Mouse (Mus musculus) liver, embryonic 11.5 days (tissue): ENCODE measurements around the gene Eepd1. TPM values are rescaled to one million over a fixed set of nuclear protein-coding genes. Genes with fewer than 3 reads are reported as not detected.
A peak's percentile ranks its signal among the peaks of the same experiment; 100 is the strongest.

Experiments
- ATAC-seq: fragments of 200-750 bp; cut with Nextera tagmentation; replicated peaks from 2 replicates; pipeline ENCODE4 v1.8.0; 2017; ENCODE audit warnings: moderate number of reproducible peaks, mild to moderate bottlenecking, moderate TSS enrichment, moderate library complexity; ENCODE audit not compliant: low FRiP score
- DNase-seq: peaks from one replicate; pipeline ENCODE4 v3.0.0-alpha.2; 2017; ENCODE audit warnings: low spot score
- H3K27ac ChIP-seq: fragments of 300-500 bp; sonication (generic); 2 replicates; pipeline ENCODE4 v1.5.1; 2014; ENCODE audit warnings: mild to moderate bottlenecking, low read depth, low read length, control low read depth
- H3K27me3 ChIP-seq: fragments of 300-500 bp; sonication (generic); replicated peaks from 2 replicates; pipeline ENCODE4 v1.6.1; 2014; ENCODE audit warnings: low read length, mixed read lengths; ENCODE audit not compliant: control insufficient read depth, insufficient read depth
- H3K36me3 ChIP-seq: fragments of 300-500 bp; sonication (generic); 2 replicates; pipeline ENCODE4 v1.6.1; 2014; ENCODE audit warnings: mild to moderate bottlenecking, low read length, moderate library complexity, mixed read lengths; ENCODE audit not compliant: control insufficient read depth, insufficient read depth
- H3K4me1 ChIP-seq: fragments of 300-500 bp; sonication (generic); replicated peaks from 2 replicates; pipeline ENCODE4 v1.6.1; 2014; ENCODE audit warnings: low read length, mixed read lengths; ENCODE audit not compliant: control insufficient read depth, insufficient read depth
- H3K4me2 ChIP-seq: fragments of 300-500 bp; sonication (generic); 2 replicates; pipeline ENCODE4 v1.6.1; 2014; ENCODE audit warnings: mild to moderate bottlenecking, control low read depth, moderate library complexity
- H3K4me3 ChIP-seq: fragments of 300-500 bp; sonication (generic); 2 replicates; pipeline ENCODE4 v1.5.1; 2014; ENCODE audit warnings: low read depth, low read length, control low read depth
- H3K9ac ChIP-seq: fragments of 300-500 bp; sonication (generic); 2 replicates; pipeline ENCODE4 v1.6.1; 2014; ENCODE audit warnings: low read depth, low read length, control low read depth
- H3K9me3 ChIP-seq: fragments of 300-500 bp; sonication (generic); 2 replicates; pipeline ENCODE4 v1.6.1; 2016; ENCODE audit warnings: low read length, inconsistent platforms, mixed read lengths; ENCODE audit not compliant: control insufficient read depth
- WGBS: fragments of 180-500 bp; shearing (Covaris S2); extraction: QIAGEN DNeasy Blood & Tissue Kit; methylation state at CpG from one replicate; pipeline ENCODE4 v1.1.7; 2014; 5-methylcytosine and 5-hydroxymethylcytosine counted together
- polyA plus RNA-seq: library from polyadenylated mRNA; unstranded; fragments of >200 nt; fragmentation: Nextera tagmentation; extraction: Ambion mirVana; gene quantifications from 2 replicates; pipeline ENCODE4 v1.2.1, GENCODE M21; 2014

The Eepd1 gene
- polyA plus RNA-seq, 1 experiment from 2014 or later = 9.4 TPM

DNA sequence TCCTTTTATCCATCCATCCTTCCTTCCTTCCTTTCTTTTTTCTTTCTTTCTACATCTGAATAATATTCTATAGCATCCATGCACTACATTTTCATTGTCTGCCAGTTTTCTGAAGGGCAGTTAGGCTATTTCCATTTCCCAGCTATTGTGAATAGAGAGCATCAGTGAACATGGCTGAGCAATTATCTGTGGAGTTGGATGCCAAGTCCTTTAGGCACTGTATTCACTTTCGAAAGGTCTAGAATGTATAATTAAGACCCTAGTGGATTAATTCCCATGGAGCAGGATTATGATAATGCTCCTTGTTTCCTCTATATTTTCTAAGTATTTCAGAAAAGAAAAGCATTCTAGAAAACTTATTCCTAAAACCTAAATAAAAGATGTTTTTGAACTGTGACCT lies 50.3 kb downstream of the Eepd1 start:
- no peak overlapping the region for H3K4me3 ChIP-seq
- DNase-seq (no peak), ATAC-seq (no peak)
- H3K27me3 ChIP-seq = no peaks in the 10 kb centered on the region
- no peaks in the 10 kb centered on the region for H3K9me3 ChIP-seq
- WGBS = 88% methylated on average over 1 of the region's 1 CpGs
- H3K4me2 ChIP-seq = no peak overlapping the region
- no peak overlapping the region for H3K9ac ChIP-seq
- no peaks in the 10 kb centered on the region for H3K36me3 ChIP-seq
- no peaks in the 10 kb centered on the region for H3K4me1 ChIP-seq
- H3K27ac ChIP-seq = no peak overlapping the region

DNA sequence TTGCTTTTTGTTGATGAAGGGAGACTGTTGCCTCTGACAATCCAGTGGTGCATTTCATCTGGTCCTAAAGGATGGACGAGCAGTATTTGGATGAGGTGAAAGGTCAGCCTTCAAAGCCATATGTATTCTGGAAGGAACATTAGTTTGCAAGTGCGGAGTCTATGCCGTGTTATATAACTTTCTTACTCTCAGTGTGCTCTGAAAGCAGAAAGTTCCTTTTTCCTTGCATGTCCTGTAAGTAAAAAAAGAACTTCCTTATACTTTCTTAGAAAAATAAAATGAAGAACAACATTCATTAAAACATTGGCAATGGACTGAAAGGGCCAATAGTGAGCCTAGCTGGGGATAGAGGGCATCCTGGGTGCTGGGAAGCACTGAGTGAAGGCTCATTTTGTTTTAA lies 50.8 kb downstream of the Eepd1 start:
- ATAC-seq = no peak
- 57% methylated on average over 3 of the region's 3 CpGs for WGBS
- no peak overlapping the region for H3K4me2 ChIP-seq
- no peak overlapping the region for H3K27ac ChIP-seq
- no peaks in the 10 kb centered on the region for H3K9me3 ChIP-seq
- H3K36me3 ChIP-seq = no peaks in the 10 kb centered on the region
- H3K27me3 ChIP-seq = no peaks in the 10 kb centered on the region
- no peaks in the 10 kb centered on the region for H3K4me1 ChIP-seq
- no peak for DNase-seq
- no peak overlapping the region for H3K9ac ChIP-seq
- no peak overlapping the region for H3K4me3 ChIP-seq

DNA sequence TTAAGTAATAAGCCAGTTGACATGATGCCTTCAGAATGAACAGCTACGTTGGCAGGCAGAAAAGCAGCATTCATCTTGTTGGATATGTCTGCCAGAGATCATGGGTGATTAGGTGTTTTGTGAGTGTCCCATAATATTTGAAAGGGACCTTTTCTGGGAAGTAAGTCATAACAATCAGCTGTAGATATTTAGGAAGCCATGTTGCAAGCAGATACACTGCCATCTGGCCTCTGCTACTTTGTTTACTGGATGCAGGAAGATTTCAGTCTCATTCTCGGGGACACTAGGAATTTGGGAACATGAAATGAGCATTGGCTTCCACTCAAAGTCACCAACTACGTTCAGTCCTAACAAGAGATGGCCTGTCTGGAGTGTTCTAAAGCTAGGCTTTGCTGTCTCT lies 54.1 kb downstream of the Eepd1 start:
- DNase-seq = no peak
- H3K9me3 ChIP-seq = no peaks in the 10 kb centered on the region
- H3K4me1 ChIP-seq = no peaks in the 10 kb centered on the region
- no peak overlapping the region for H3K4me3 ChIP-seq
- no peak for ATAC-seq
- no peak overlapping the region for H3K9ac ChIP-seq
- H3K27me3 ChIP-seq = no peaks in the 10 kb centered on the region
- H3K4me2 ChIP-seq = no peak overlapping the region
- 81% methylated on average over 3 of the region's 3 CpGs for WGBS
- no peak overlapping the region for H3K27ac ChIP-seq
- no peaks in the 10 kb centered on the region for H3K36me3 ChIP-seq

DNA sequence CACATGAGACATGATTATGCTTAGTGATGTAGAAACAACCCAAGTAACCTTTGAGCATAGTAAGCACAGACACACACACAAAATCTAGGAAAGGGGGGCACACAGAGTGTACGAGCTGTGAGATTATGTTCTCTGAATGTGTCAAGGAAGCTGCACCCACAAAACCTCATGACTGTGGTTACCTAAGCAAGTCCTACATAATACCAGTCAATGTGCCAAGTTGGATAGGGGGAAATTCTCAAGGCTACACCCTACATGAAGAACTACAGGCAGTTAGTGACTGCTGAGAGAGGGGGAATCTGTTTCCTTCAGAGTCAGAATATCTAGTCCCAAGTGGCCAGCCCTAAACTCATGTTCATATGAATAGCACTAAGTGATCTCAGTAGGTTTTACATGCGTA lies 58.1 kb downstream of the Eepd1 start:
- no peak overlapping the region for H3K27ac ChIP-seq
- ATAC-seq = no peak
- WGBS = 87% methylated on average over 2 of the region's 2 CpGs
- H3K4me3 ChIP-seq = no peak overlapping the region
- no peak overlapping the region for H3K4me2 ChIP-seq
- H3K4me1 ChIP-seq = no peaks in the 10 kb centered on the region
- H3K27me3 ChIP-seq = no peaks in the 10 kb centered on the region
- no peak for DNase-seq
- no peaks in the 10 kb centered on the region for H3K9me3 ChIP-seq
- H3K9ac ChIP-seq = no peak overlapping the region
- no peaks in the 10 kb centered on the region for H3K36me3 ChIP-seq

DNA sequence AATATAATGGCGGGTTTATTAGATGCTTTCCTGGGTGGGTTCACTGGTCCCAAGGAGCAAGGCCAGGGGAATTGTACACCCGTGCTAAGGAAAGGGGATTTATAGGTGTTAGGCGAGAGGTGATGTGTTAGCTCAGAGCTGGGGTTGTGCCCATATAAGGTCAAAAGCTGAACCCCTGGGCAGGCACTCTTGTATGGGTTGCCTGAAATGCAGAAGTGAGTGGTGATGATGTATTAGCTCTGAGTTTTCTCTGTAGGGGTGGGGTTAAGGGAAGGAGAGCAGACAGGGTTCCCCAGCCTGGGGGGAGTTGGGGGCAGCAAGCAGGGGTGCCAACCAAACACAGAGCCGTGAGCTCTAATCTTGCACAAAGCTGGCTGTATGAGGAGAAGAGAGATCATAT lies 60.0 kb downstream of the Eepd1 start:
- DNase-seq (no peak), ATAC-seq (no peak)

DNA sequence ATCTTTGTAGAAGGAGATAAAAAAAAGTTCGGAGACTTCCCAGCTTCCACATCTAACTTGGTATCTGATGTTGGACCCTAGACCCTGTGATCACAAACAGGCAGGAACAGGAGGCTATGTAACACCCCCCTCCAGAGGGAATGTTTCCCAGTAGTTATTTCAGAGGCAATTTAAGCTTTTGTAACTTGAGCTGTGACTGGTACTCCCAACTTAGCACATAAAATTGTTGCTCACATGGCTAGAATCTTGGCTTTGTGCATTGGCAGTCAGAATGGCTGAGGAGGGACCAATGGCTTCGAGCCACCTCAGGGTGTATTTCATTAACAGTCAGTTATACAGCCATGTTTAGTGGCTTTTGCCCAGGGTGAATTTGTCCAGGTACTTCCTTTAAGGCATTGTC lies 63.9 kb downstream of the Eepd1 start:
- Histone ChIP-seq H3K9ac (no peak overlapping the region), H3K36me3 (no peaks in the 10 kb centered on the region), H3K9me3 (no peaks in the 10 kb centered on the region), H3K4me2 (no peak overlapping the region), H3K4me1 (no peaks in the 10 kb centered on the region), H3K27ac (no peak overlapping the region), H3K27me3 (no peaks in the 10 kb centered on the region), H3K4me3 (no peak overlapping the region)
- WGBS = 76% methylated on average over 2 of the region's 2 CpGs
- DNase-seq (no peak), ATAC-seq (no peak)

More for the DNA sequence above, 60.0 kb downstream of the Eepd1 start:
- Histone ChIP-seq H3K4me2 (no peak overlapping the region), H3K27ac (no peak overlapping the region), H3K4me1 (no peaks in the 10 kb centered on the region), H3K27me3 (no peaks in the 10 kb centered on the region), H3K36me3 (no peaks in the 10 kb centered on the region), H3K9ac (no peak overlapping the region), H3K4me3 (no peak overlapping the region), H3K9me3 (no peaks in the 10 kb centered on the region)
- WGBS = 64% methylated on average over 4 of the region's 4 CpGs

DNA sequence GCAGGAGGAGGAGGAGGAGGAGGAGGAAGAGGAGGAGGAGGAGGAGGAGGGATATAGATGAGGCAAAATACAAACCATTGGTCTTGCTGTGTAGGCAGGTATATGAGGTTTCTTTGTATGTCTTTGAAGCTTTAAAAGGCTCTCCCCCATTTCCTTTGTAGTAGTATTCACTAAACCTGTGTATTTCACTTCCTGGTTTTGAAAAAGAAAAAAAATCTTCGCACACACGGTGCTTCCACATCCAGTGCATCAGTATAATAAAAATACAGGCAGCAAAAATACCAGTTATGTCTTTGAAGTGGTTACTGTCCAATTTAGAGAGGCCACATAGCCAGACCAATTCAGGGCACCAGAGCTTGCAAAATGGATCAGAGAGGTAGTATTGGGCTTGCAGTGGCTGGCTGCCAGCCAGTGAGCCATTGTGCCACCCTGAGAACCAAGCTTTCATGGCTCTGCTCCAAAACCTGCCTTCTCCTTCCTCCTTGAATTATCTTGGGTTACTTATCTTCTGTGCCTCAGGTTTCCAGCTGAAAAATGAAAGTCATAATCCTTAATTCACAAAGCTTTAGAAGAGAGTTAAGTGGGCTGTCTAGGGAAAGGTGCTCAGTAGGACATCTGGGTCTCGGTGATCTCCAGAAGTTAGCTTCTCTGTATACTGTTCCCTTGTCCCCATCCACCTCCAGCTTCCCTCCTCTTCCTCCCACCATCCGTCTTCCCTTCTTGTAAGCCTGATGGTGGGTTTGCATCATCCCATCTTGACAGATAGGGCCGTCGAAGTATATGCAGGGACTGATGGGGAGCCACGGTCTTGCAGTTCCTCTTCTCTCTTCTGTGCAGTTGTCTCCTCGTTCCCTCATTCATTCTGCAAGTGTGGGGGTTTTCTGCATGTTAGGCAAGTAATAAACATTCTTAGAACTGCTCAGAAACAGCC lies 68.0 kb downstream of the Eepd1 start:
- WGBS = 70% methylated on average over 8 of the region's 8 CpGs
- peaks cover 2% of the 10 kb centered on the region; the same call in 1 of the 2 replicates for H3K4me1 ChIP-seq
- H3K27ac ChIP-seq = no peak overlapping the region
- H3K9me3 ChIP-seq = no peaks in the 10 kb centered on the region
- H3K27me3 ChIP-seq = no peaks in the 10 kb centered on the region
- H3K4me3 ChIP-seq = no peak overlapping the region
- H3K36me3 ChIP-seq = no peaks in the 10 kb centered on the region
- no peak overlapping the region for H3K4me2 ChIP-seq
- H3K9ac ChIP-seq = no peak overlapping the region
- DNase-seq (no peak), ATAC-seq (no peak)

DNA sequence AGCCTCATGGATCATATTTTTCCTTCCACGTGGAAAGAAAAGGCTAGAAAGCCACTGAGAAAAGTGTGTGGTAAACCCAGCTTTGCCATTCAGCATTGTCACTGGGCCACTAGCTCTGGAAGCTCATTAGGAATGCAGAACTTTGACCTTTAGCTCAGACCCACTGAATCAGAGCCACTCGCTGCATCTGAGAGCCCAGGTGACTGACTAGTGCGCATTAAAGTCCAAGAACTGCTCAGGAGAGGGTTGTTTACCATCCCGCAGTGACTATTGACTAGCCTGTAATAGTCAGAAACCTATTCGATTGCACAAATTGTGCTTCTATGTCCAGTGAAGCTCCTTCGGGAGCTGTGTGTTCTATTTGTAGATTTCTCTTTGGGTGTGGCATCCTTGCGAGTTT lies 68.8 kb downstream of the Eepd1 start:
- Histone ChIP-seq H3K4me2 (no peak overlapping the region), H3K4me1 (peaks cover 2% of the 10 kb centered on the region; the same call in 1 of the 2 replicates), H3K27ac (no peak overlapping the region), H3K9me3 (no peaks in the 10 kb centered on the region), H3K36me3 (no peaks in the 10 kb centered on the region), H3K27me3 (no peaks in the 10 kb centered on the region), H3K4me3 (no peak overlapping the region), H3K9ac (no peak overlapping the region)
- DNase-seq (no peak), ATAC-seq (peak; percentile 54; the same call in 1 of the 2 replicates)
- WGBS = 77% methylated on average over 7 of the region's 7 CpGs

DNA sequence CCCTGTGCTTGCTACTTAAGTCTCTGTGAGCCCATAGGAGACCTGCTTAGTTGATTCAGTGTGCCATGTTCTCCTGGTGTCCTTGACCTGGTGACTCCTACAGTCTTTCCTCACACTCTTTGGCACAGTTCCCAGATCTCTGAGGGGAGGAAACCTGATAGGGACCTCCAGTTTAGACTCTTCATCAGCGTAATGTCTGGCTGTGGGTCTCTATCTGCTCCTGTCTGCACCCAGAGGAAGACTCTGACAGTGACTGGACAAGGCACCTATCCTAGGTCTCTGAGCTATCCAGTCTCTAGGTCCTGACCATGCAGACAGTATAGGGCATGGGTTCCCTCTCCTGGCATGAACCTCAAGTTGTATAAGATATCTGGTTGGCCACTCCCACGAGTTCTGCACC lies 71.2 kb downstream of the Eepd1 start:
- Histone ChIP-seq H3K4me2 (no peak overlapping the region), H3K27me3 (no peaks in the 10 kb centered on the region), H3K4me3 (no peak overlapping the region), H3K9ac (no peak overlapping the region), H3K36me3 (no peaks in the 10 kb centered on the region), H3K27ac (no peak overlapping the region), H3K4me1 (peaks cover 2% of the 10 kb centered on the region; the same call in 1 of the 2 replicates), H3K9me3 (no peaks in the 10 kb centered on the region)
- no peak for DNase-seq
- ATAC-seq = 0 out of 2 replicates have a peak, but pooled peaks have one; percentile 18
- WGBS = 55% methylated on average over 2 of the region's 2 CpGs
